Mouse (Mus musculus): ENCODE measurements around the gene Zcchc7. TPM values are rescaled to one million over a fixed set of nuclear protein-coding genes. Genes with fewer than 3 reads are reported as not detected.
"Not testable (repeated sequence)": the region's sequence is repeated elsewhere in the genome, so short reads cannot be mapped to it uniquely, and the experiment has no call there.

Zcchc7 gene
- polyA plus RNA-seq, 1 experiment: 73.2 TPM

DNA sequence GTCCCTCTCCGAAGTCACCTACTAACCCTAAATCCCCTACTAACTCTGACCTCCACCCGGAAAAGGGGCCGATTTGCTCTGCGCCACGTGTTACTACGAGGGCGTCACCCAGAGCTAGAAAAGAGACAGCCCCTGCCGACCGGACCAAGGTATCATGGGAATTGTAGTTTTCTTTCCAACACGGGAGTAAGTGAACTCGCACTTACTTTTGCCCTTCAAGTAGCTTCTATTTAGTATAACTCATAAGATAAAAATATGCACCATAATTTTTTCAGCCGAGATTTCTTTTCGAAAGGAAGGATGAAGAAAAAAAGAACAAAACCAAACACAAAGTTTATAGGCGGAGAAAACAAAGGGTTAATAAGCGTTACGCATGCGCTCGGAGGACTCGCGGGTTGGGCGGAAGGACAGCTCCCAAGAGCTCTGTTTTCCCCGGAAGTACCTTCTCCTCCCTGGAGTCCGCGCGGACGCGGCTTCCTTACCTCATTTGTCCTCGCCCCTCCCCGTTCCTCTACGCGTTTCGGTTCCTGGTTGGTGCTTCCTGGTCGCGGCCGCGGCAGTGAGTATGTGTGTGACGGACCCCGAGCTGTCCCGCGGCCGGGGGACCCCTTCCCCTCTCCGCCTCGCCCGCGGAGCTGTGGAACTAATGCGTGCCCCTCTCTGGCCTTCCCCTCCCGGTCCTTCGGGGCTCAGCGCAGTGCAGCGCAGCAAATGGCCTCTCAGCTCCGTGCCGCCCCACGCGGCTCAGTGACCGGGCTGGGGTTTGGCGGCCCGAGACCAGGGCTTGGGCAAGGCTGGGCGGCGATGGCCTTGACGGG, 666 bp downstream of the Zcchc7 start:
- peak; percentile 91 to 94 for DNase-seq (ENCODE audit: extremely low spot score in 1 of 2, low spot score in 1 of 2)

DNA sequence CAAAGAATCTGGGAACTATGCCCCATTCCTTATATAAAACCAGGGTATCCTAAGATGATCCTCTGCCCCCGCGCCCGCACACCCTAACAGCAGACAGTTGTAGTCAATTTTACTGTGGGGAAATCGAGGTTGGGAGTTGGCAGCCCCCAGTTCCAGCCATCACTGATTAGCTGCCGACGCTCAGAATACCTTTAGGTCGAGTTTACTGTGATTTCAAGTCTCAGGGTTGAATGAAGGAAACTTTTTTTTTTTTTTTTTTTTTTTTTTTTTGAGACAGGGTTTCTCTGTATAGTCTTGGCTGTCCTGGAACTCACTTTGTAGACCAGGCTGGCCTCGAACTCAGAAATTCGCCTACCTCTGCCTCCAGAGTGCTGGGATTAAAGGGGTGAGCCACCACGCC, 1.5 kb downstream of the Zcchc7 start:
- not testable (repeated sequence) for DNase-seq (ENCODE audit: extremely low spot score in 1 of 2, low spot score in 1 of 2)

DNA sequence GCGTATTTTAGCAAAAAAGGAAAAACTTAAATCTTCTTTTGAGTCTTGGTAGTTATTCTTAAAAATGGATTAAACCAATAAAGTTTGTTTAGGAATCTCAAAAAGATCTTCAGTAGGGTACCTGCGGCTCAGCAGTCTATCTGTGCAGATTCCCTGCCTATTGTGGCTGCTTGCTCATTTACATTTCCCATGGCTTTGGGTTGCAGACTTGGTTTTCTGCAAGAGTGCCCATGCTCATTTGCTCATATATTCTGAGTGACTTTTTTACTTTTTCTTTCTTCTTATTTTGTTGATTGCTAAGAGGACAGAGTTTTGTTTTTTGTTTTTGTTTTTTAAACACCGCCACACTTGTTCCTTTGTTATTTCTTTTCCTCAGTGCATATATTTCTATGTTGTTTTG, 19.2 kb downstream of the Zcchc7 start:
- no peak for DNase-seq (ENCODE audit: extremely low spot score in 1 of 2, low spot score in 1 of 2)

DNA sequence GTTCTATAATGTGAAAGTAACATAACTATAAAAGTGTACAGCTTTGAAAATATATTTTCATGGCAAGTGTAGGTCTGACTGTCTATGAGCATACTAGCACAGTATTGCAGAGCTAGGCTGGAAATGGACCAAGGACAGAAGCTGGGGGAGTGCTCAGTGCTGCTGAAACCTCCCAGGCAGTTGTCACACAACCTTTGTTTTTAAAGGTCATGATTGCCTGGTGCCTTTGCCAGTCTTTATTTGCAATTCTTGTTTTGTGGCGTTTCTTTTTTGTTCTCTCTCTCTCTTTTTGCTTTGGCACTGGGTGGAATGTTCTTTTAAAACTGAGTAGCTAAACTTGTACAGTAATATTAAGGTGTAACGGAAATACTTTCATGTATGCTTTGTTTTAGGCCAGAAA, 21.0 kb downstream of the Zcchc7 start:
- peak in 1 of 2 experiments; percentile 14 for DNase-seq (ENCODE audit: extremely low spot score in 1 of 2, low spot score in 1 of 2)

DNA sequence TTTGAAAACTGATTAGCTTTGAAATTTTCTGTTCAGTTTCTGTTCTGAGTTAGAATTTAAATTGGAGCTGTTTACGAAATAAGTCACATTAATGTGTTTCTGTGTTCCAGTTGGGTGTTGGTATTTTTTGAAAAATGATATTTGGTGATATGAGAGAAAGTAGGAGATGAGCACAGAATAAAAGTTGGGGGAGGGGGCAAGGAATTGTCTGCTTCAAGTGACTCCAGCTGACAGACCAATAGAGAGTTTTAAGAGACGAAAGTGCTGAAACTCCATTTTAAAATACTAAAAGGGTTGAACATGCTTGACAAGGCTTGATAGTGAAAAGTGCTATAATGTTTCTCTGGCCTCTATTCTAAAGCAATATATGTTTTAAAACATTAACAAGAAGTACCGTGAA, 21.4 kb downstream of the Zcchc7 start:
- no peak for DNase-seq (ENCODE audit: extremely low spot score in 1 of 2, low spot score in 1 of 2)

DNA sequence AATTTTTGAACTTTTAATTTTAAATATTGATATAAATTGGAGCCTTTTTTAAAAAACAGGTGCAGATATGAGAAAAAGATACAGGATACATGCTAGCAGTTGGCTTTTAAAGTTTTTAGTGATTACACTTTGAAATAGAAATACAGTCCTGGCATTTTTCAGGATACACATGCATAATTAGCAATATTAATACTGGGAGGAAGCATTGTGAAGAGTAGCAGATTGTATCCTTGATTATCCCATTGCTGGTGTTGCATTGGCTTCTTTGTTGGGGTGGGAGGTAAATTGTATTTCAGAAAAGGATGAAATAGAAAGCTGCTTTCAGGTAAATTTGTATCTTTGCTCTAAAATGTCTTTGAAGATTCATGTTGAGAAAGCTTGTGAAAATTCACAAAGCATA, 22.0 kb downstream of the Zcchc7 start:
- no peak for DNase-seq (ENCODE audit: extremely low spot score in 1 of 2, low spot score in 1 of 2)

DNA sequence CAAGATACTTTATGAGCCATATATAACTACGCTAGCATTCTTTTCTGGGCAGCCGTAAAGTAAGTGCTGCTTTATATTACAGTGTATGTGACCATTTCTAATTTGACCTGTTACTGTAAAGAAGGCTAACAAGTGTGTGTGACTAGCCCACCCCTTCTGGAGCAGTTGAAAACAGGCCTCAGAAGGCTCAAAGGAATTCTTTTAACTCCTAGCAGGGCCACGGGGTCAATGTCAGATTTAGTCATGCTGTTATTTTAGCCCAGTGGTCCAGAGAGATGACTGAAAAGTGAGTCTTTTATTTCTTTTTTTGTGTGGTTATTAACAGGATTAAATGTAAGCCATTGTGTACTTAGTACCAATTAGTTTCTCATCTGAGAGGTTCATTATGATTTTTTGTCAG, 22.6 kb downstream of the Zcchc7 start:
- DNase-seq (ENCODE audit: extremely low spot score in 1 of 2, low spot score in 1 of 2): no peak

DNA sequence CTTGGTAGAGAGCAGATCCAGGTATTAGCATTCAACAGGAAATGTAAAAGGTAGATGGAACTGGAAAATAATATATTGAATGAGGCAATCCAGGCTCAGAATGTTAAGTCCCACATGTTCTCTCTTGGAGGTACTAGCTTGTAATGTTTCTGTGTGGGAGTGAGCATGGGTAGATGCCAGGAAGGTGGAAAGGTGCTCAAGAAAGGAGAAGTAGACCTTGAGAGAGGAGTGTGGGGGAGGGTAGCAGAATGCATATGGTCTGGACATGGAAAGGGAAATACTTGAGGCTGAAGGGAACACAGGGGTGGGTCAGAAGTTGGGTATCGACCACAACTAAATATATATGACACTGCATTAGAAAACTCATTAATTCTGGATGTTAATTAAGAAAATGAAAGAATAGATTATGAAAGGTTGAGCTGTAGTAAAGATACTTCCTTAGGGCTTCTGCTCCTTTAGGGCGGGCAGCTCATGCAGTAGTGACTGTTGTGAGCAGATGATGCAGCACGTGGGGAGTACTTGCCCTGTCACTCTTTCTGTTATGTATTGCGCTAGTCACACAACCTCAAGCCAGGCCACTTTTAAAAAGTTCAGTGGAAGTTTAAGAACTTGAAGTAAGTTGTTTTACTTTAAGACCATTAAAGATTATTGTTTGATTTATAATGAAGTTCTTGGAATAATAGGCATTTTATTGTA, 24.9 kb downstream of the Zcchc7 start:
- DNase-seq (ENCODE audit: extremely low spot score in 1 of 2, low spot score in 1 of 2): no peak

DNA sequence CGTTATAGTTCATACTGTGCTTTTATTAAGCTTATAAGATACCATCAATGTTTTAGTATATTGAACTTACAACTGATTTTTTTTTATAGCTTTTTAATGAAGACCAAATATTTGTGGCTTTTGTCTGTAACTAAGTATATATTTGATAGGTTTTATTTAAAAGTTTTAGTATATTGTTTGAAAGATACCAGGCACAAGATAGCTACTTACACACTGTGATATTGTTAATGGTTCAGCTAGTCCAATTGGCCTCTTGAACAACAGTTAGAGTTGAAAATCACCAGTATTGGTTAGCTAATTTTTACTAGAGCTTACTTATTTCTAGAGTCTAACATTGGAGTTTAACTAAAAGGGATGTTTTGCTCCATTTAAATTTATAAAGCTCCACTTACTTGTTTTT, 25.8 kb downstream of the Zcchc7 start:
- no peak for DNase-seq (ENCODE audit: extremely low spot score in 1 of 2, low spot score in 1 of 2)

DNA sequence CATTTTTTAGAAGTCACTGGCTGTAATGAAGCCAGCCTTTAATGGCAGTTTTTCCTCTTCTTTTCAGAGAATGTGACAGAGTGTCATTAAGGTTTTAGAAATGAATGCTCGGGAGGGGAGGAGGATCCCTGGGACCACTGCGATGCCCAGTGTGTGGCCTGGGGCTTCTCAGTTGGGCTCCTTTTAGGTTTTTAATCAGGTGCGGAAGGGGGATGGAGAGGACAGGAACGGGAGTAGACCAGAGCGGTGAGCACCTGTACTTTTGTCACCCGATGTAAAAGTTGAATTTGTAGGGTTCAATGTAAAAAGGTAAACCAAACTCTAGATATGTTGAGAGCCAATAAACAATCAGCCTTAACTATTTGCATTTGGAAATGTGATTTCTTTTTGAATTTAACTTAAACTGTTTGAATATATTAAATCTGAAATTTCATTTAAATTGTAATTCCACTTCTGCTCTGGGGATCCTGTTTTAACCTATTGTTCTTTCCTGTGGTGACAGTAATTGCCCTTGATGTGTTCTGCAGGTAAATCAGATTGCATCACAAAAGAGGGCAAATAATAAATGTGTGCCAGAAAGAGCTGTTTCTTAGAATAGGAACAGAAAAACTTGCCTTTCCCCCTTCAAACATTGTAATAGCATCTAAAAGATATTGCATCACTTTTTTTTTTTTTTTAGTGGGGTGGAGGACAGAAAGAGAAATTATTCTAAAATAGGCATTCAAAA, 28.1 kb downstream of the Zcchc7 start:
- no peak for DNase-seq (ENCODE audit: extremely low spot score in 1 of 2, low spot score in 1 of 2)

DNA sequence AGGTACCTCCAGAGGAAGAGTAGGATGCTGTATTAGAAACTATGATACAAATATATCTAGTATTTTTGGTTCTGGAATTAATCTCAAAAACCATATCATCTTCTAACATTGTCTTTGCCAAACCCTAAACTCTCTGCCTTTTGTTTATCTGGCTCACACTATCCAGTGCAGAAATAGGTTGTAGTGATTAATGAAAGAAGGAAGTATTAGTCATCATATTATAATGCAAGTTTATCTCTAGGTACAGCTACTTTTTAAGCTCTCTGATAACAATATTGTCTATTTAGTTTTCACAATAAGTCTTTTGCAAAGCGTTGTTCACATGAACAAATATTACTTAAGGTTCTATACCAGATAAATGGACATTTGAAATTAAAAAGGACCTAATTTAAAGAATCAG, 57.2 kb downstream of the Zcchc7 start:
- no peak for DNase-seq (ENCODE audit: extremely low spot score in 1 of 2, low spot score in 1 of 2)

DNA sequence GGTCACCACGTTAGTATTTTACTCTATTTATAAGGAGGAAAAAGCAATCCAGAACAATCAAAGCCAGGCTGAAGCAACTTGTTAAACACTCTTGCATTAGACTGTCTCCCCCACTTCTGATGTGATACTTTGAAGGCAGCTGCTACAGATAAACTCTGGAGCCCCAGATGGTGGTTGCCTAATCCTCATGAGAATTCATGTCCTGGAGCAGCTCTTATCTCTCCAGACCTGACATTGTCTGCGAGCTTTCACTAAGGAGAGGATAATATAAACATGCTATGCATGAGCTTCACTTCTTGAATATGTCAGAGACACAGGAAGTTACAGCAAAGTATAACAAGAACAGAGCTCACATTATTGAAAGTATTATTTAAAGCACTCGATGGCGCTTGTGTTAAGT, 58.1 kb downstream of the Zcchc7 start:
- DNase-seq (ENCODE audit: extremely low spot score in 1 of 2, low spot score in 1 of 2): no peak

DNA sequence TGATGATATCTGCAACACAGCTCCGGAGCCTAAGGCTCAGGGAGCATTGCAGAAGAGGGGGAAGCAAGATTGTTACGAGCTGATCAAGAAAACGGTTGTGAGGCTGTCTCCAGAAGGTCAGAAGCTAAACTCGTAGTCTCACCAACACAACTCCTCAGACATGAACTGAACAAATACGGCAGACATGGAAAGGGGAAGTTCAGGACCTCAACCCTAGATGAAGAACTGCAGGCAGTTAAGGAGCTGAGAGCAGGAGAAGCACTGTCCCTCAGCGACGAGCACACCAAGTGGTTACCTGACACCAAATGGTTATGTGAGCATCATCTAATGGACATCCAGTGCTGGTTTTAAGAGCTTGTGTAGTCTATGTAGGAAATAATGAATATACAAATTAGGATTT, 60.9 kb downstream of the Zcchc7 start:
- DNase-seq (ENCODE audit: extremely low spot score in 1 of 2, low spot score in 1 of 2): no peak

DNA sequence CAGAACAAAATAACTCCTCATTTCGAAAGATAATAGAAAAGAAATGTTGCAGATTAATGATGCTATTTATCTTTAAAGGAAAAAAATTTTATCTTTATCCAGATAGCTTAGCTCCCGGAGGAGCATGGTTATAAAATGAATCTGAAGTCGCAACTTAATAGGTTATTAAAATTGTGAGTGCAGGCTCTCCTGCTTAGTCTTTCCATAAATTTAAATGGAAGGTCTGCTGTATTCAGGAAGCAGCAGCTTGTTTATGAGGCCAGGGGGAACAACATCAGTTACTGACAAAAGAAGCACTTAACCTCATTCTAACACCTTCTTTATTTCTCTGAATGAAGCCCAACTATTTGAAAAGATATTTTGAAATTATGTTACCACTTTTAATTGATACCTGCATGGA, 74.9 kb downstream of the Zcchc7 start:
- no peak for DNase-seq (ENCODE audit: extremely low spot score in 1 of 2, low spot score in 1 of 2)

DNA sequence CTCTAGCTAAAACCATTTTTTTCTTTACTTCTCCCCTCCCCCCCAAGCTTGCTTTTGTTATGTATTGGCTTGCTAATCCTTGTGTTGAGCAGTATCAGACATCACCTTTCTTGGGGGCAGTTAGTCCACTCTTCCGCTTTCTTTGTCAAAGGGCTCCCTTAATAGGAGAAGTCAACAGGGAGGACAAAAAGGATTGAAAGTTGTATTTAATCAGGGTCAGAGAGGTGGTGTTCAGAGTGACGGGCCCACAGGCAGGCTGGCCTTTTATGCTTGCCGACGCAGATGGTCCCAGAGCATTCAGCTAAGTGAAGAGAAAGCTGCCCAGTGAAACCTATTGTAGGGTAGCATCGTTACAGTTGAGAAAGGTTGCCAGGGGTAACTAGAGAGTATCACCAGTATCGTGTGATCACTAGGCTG, 96.2 kb downstream of the Zcchc7 start:
- DNase-seq (ENCODE audit: extremely low spot score in 1 of 2, low spot score in 1 of 2): no peak

DNA sequence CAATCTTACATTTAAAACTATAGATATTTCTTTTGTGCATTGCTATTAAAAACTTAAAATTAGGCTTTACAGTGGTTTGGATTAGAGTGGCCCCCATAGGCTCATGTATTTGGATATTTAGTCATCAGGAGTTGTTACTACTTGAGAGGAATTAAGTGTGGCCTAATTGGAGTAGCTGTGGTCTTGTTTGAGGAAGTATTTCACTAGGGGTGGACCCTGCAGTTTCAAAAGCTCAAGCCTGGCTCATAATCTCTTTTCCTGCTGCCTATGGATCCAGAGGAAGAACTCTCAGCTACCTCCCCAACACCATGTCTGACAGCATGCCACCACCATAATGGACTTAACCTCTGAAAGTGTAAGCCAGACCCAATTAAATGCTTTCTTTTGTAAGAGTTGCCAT, 115.9 kb downstream of the Zcchc7 start:
- DNase-seq (ENCODE audit: extremely low spot score in 1 of 2, low spot score in 1 of 2): no peak

DNA sequence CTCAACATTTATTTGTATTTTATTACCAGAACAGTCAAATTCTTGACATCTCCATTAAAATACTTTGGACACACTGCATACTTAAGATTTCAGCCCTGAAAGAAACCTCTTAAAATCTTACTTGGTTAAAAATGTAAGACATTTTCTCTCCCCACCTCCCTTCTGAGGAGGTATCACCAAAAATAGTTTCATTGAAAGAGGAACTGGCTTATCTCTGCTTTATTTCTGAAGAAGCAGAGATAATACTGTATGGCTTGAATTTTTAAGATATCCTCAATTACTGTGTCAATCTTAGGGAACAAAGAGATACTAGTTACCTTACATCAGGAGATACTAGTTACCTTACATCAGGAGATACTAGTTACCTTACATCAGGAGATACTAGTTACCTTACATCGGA, 116.4 kb downstream of the Zcchc7 start:
- DNase-seq (ENCODE audit: extremely low spot score in 1 of 2, low spot score in 1 of 2): no peak

DNA sequence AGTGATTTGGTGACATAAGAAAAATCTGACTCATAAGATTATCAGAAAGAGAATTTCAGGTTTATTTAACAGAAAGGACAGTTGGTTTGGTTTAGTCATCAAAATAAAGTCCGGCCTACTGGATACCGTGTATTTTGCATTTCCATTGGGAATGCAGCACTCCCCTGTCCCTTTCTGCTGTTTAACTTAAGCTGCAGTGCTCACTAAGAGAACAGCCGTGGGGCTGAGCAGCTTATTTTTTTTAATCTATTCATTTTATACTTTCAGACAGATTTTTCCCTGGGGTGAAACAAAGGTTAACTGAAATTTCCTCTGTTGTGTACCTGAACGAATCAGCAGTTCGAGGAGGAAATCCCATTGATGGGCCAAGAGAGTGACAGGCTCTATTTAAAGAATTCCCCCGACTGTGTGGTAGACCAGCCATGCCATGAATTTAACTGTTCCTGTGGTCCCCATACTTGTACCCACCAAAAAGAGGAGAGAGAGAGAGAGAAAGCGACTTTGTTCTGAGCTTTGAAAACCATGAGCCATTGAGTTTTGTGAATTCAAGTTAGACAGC, 124.5 kb downstream of the Zcchc7 start:
- no peak for DNase-seq (ENCODE audit: extremely low spot score in 1 of 2, low spot score in 1 of 2)

DNA sequence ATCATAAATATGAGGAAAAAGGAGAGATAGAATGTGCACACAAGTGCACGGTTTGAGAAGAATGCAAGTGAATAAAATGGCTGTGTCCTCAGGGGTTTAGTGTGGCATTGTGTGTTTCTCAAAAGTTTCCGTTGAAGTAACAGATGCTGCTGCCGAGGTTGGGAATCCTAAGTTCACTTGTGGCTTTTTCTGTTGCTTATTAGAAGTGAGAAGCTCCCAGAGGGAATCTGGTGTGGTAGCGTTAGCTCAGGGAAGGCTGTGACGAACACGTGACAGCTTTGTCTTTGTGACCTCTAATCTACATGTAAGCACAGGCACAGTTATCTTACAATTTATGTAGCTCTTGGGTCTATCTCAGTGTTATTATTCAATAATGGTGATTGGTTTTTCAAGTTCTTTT, 130.5 kb downstream of the Zcchc7 start:
- no peak for DNase-seq (ENCODE audit: extremely low spot score in 1 of 2, low spot score in 1 of 2)

DNA sequence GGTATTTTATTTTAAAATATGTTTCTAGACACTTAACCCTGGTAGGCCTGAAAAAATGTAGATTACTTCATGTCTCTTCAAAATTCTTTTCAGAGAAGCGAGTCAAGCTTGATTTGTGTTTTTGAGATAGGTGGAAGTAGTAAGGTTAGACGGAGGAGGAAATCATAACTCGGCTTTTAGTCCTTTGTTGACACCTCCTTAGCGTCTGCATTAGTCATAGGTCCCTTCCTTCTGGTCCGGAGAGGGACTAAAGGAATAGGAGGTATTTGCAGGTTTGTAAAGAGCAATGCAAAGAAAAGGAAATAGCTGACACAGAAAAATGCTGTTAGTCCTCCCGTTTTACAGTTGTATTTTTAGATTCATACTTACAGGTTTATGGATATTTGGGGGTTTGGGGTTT, 135.7 kb downstream of the Zcchc7 start:
- no peak for DNase-seq (ENCODE audit: extremely low spot score in 1 of 2, low spot score in 1 of 2)

DNA sequence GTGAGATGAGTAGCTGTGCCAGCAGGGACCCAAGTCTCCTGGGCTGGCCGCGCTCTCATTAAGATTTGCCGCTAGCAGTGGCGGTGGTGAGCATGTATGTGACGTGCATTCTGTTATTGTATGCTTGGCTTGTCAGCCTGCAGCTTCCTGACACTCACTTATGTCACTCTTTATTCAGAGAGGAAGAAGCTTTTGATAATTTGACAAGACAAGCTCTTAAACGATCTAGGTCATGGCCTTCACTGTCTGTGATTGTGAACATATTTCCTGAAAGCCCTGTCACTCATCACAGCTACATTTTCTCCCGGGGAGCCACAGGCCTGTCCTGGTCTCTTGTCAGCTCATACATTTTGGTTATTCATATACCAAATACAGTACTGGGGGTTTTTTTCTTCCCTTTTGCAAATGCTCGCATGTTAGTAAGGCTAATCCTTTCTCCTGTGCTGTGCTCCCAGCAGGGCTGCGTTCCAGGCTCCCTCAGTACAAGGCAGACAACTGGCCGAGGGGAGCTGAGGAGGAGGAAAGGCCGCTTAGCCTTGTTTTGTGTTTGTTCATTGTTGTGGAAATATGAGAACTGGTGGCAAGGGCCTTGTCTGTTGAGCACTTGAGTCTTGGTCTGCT, 150.1 kb downstream of the Zcchc7 start:
- no peak for DNase-seq (ENCODE audit: extremely low spot score in 1 of 2, low spot score in 1 of 2)
